Mouse (Mus musculus) kidney, adult 9 months (tissue): ENCODE measurements around the gene Mboat7.

Source experiments
- DNase-seq: peaks from one replicate; pipeline ENCODE4 v3.0.0; 2022

The Mboat7 gene

GRCm38 (mm10) chr7:3643412-3643811 is 49.9 kb downstream of the Mboat7 start:
- no peak for DNase-seq

- no peak for DNase-seq
Observed at GRCm38 (mm10) chr7:3630478-3630815, 62.9 kb downstream of the Mboat7 start.

- peak; percentile 96 for DNase-seq
Observed at GRCm38 (mm10) chr7:3629543-3630477, 63.5 kb downstream of the Mboat7 start, which contains the start of the genes Tfpt and Prpf31. TSS of gene Tfpt (minus strand) at chr7:3629929. TSS of gene Prpf31 (plus strand) at chr7:3629985.

- no peak for DNase-seq
Observed at GRCm38 (mm10) chr7:3629030-3629429, 64.3 kb downstream of the Mboat7 start.
